Mouse (Mus musculus) brain, adult 2 months (tissue): ENCODE measurements around the gene Shank2.
A peak's percentile ranks its signal among the peaks of the same experiment; 100 is the strongest.

ENCODE experiments used
- DNase-seq: peaks from one replicate; pipeline ENCODE4 v3.0.0; 2011; ENCODE audit warnings: low read depth, low spot score

Gene Shank2

GRCm38 (mm10) chr7:144325603-144326002 is 323.9 kb downstream of the Shank2 start:
- peak; percentile 84 for DNase-seq

DNA sequence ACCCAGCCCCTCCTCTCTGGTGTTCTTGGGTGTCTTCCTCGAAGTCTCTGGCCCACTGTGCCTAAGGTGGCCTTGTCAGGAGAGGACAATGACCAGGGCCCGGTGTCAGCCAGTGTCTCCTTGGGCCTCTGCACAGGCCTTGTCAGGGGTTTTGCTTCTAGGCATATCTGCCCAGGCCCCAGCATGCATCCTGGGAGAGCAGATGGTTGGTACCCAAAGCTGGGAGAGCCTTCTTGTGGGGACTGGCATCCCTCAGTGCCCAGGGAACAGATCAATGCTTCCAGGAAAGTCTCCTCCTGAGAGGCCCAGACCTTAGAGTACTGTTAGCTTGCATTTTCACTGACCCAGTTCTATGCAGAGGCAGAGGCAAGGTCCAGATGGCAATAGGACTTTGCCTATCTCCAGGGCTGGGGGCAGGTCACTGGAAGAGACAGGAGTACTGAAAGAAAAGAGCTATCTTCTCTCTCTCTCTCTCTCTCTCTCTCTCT is 327.7 kb downstream of the Shank2 start:
- DNase-seq = peak; percentile 52

DNA sequence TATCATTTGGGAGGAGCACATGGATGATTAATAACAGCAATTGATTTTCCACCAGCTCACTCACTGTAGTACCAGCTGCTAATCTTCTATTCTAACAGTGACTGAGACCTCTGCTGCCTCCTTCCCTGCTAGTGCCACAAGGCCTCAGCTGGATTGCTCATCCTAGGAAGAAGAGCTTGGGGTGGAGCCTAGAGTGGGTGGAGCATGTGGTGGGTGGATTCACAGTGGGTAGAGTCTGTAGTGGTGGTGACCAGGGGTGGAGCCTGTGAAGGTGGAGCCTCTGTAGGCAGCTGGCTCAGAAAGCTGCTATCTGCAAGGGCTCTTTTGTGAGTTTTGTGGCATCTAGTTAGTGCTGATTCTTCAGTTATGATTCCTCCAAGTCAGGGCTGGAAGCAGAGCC is 334.9 kb downstream of the Shank2 start:
- peak; percentile 63 for DNase-seq

DNA sequence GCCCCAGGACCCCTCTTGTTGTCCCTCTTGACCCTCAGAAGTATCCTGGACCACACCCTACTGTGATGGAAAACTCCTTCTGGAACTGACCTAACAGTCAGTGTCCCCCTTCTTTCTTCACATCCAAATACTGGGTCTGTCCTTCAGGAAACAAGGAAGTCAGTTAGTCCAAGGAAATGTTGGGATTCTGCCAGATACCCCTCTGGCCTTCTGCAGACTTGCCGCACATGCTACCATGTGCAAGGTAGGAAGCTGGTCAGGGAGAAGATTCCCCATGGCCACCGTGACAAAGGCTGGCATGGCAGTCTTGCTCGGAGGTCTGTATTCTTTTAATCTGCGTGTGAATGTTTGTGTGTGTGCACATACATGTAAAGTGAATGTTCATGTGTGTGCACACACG is 337.0 kb downstream of the Shank2 start:
- DNase-seq = no peak

GRCm38 (mm10) chr7:144340376-144340775 is 338.6 kb downstream of the Shank2 start:
- peak; percentile 48 for DNase-seq

GRCm38 (mm10) chr7:144366133-144366532 is 364.4 kb downstream of the Shank2 start:
- peak; percentile 57 for DNase-seq

GRCm38 (mm10) chr7:144373059-144373458 is 371.3 kb downstream of the Shank2 start:
- DNase-seq = no peak

- DNase-seq = no peak
Observed at GRCm38 (mm10) chr7:144375483-144375882, 373.8 kb downstream of the Shank2 start.

DNA sequence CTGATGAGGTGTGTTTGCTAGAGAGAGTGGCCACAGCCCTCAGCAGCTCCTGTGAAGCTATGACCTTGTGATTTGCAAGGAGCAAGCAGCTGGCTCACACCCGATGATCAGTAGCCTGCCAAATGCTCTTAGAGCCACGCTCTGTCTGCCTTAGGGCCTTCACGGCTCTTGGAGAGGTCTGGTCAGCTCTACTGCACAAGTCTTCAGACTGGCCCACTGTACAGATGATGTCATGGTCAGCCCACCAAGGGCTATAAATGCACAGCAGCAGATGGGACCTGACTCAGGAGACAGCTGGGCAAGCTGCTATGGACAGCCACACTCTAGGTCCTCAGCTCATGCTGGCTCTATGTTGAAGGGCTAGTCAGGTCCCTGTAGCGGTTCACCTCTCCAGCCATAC is 376.5 kb downstream of the Shank2 start:
- DNase-seq = peak; percentile 59

GRCm38 (mm10) chr7:144379243-144379884 is 377.6 kb downstream of the Shank2 start:
- DNase-seq = no peak

DNA sequence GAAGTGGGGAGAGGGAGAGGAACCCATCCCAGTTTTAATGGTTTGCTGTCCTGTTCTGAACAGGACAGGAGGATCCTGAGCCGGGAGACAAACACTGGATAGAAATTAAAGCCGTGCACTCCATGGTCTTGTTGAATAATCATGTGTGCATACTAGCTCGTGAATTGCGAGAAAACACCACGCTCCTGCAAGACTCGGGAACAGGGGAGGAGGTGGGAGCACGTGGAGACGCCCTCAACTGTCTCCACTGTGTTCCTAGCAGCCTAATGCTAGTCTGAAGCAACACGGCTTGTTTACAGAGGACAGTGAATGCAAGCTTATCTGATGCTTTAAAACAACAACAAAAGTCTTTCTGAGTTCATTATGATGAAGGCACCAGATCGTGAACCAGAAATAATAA is 379.9 kb downstream of the Shank2 start:
- peak; percentile 72 for DNase-seq

DNA sequence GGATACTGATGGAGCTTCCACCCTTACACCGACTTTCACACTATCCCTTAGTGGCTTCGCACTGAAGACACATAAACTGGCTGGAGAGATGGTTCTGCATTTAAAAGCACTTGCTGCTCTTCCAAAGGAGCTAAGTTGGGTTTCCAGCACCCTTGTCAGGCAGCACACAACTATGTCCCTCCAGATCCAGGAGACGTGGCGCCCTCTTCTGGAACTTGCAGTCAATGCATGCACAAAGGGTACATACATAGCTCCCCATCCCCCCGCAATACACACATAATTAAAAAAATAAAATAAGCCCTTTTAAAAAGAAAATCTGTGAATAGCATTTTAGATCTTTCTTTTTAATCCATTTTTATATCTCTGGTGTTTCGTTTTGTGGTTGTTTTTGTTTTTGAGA is 385.8 kb downstream of the Shank2 start:
- no peak for DNase-seq

- DNase-seq = no peak
Observed at GRCm38 (mm10) chr7:144389704-144390103, 388.0 kb downstream of the Shank2 start.

GRCm38 (mm10) chr7:144390676-144391075 is 388.9 kb downstream of the Shank2 start:
- no peak for DNase-seq

GRCm38 (mm10) chr7:144391727-144392126 is 390.0 kb downstream of the Shank2 start:
- no peak for DNase-seq

DNA sequence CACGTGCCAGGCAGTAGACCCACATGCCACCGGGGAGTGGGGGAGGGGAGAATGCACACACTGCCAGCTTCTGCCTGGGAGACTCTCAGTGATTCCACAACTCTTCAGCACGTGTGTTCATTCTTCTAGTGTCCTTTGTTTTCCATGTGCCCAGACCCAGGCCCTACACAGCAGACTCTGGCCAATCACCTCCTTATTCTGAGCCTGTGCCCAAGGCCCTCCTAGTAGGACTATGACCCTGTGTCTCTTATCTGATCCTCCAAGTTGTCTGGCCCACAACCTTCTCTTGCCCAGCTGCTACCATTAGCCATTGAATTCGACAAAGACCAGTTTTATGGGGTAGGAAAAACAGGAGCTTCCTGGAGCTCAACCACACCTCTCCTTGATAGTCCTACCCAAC is 400.8 kb downstream of the Shank2 start:
- DNase-seq = no peak

GRCm38 (mm10) chr7:144407675-144408074 is 405.9 kb downstream of the Shank2 start:
- peak; percentile 78 for DNase-seq

- no peak for DNase-seq
Observed at GRCm38 (mm10) chr7:144408464-144409000, 406.8 kb downstream of the Shank2 start.

DNA sequence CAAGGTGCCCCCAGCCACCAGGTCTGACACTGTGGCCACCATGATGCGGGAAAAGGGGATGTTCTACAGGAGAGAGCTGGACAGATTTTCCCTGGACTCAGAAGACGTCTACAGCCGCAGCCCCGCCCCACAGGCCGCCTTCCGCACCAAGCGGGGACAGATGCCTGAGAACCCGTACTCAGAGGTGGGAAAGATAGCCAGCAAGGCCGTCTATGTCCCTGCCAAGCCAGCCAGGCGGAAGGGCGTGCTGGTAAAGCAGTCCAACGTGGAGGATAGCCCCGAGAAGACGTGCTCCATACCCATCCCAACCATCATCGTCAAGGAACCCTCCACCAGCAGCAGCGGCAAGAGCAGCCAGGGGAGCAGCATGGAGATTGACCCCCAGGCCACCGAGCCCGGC is 408.0 kb downstream of the Shank2 start:
- no peak for DNase-seq

- peak; percentile 34 for DNase-seq
Observed at GRCm38 (mm10) chr7:144411967-144412906, 410.5 kb downstream of the Shank2 start.

- peak; percentile 69 for DNase-seq
Observed at GRCm38 (mm10) chr7:144414632-144415031, 412.9 kb downstream of the Shank2 start.

GRCm38 (mm10) chr7:144415795-144416194 is 414.1 kb downstream of the Shank2 start:
- peak; percentile 68 for DNase-seq
